Mouse (Mus musculus) C2C12 (cell line): ENCODE data around the gene C8g. TPM values are rescaled to one million over a fixed set of nuclear protein-coding genes. Genes with fewer than 3 reads are reported as not detected.
A peak's percentile ranks its signal among the peaks of the same experiment; 100 is the strongest.

Experiments
- H3K27me3 ChIP-seq: one replicate; pipeline ENCODE4 v1.6.1; 2011; ENCODE audit not compliant: control insufficient read depth, insufficient read depth, insufficient read length
- H3K36me3 ChIP-seq: one replicate; pipeline ENCODE4 v1.6.1; 2011; ENCODE audit not compliant: control insufficient read depth, insufficient read depth
- H3K4me3 ChIP-seq: one replicate; pipeline ENCODE4 v1.5.1; 2011; ENCODE audit warnings: mild to moderate bottlenecking, control low read depth; ENCODE audit not compliant: poor library complexity, insufficient read depth, severe bottlenecking
- H3K79me2 ChIP-seq: one replicate; pipeline ENCODE4 v1.6.1; 2011; ENCODE audit not compliant: control insufficient read depth, insufficient read depth
- H3K79me3 ChIP-seq: one replicate; pipeline ENCODE4 v1.6.1; 2011; ENCODE audit warnings: low read depth, control low read depth
- H3ac ChIP-seq: one replicate; pipeline ENCODE3; 2011; ENCODE audit warnings: low read depth; ENCODE audit not compliant: control insufficient read depth, insufficient read length
- CEBPB ChIP-seq: IDR thresholded peaks from one replicate; pipeline ENCODE4 v1.6.1; 2011; ENCODE audit warnings: low read depth, mild to moderate bottlenecking, control low read depth, moderate library complexity
- CTCF ChIP-seq: IDR thresholded peaks from one replicate; pipeline ENCODE4 v1.5.1; 2011; ENCODE audit not compliant: control insufficient read depth, insufficient read depth, insufficient read length
- FOSL1 ChIP-seq: IDR thresholded peaks from one replicate; pipeline ENCODE4 v1.8.0; 2011; ENCODE audit warnings: mild to moderate bottlenecking, low read length; ENCODE audit not compliant: poor library complexity, insufficient read depth, severe bottlenecking
- MAX ChIP-seq: IDR thresholded peaks from one replicate; pipeline ENCODE4 v1.6.1; 2011; ENCODE audit warnings: mild to moderate bottlenecking, control low read depth
- MYOD1 ChIP-seq: IDR thresholded peaks from one replicate; pipeline ENCODE4 v1.6.1; 2011; ENCODE audit warnings: low read depth; ENCODE audit not compliant: control insufficient read depth, insufficient read length
- MYOG ChIP-seq: IDR thresholded peaks from one replicate; pipeline ENCODE4 v1.6.1; 2011; ENCODE audit not compliant: control insufficient read depth, insufficient read length; ENCODE audit errors: extremely low read depth
- USF1 ChIP-seq: IDR thresholded peaks from one replicate; pipeline ENCODE4 v1.6.1; 2011; ENCODE audit warnings: low read depth, mild to moderate bottlenecking, control low read depth, moderate library complexity
- polyA plus RNA-seq: library from polyadenylated mRNA; unstranded; fragments of >200 nt; fragmentation: generic; extraction: Trizol; gene quantifications from one replicate; pipeline ENCODE4 v1.2.1, GENCODE M21; 2012; ENCODE audit warnings: missing spikeins

Gene C8g
- polyA plus RNA-seq, 1 experiment = 0.32 TPM

DNA sequence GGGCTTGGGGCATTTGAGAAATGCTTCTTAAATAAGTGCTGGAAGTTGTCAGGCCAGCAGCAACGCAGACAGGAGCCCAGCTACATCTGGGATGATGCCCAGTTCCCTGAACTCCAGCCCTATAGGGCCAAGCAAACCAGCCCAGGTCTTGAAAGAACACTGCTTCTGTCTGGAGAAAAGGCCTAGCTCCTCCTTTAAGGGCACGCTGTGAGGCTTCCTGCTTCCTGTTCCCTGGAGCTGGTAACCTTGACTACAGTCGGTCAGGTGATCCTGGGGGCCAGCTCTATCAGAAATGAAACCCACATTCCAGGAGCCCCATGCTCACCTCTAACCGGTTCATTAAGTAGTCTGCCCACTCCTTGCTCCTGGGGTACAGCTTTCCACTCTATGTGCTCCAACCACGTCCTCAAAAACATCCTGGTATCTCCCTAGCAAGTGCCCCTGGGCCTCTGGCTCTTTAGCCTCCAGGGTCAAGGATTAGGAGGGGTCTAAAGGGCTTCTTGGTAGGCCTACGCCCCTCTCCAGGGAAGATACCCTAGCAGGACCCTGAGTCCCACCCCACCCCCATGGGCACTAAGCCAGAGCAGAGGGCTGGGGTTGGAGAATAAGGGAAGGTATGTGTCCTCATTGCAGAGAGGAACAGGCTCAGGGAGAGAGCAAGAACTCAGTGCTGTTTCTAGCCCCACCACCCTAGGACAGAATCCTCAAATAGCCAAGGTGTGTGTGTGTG is 3.5 kb downstream of the C8g start:
- H3K4me3 ChIP-seq = no peak overlapping the region
- peaks cover 4% of the 10 kb centered on the region for H3K36me3 ChIP-seq
- H3ac ChIP-seq = no peak overlapping the region
- TF ChIP-seq MAX (no peak), CTCF (no peak), CEBPB (no peak), FOSL1 (no peak), MYOG (no peak), MYOD1 (no peak)
- no peaks in the 10 kb centered on the region for H3K27me3 ChIP-seq
- H3K79me2 ChIP-seq = peaks cover 19% of the 10 kb centered on the region
- H3K79me3 ChIP-seq = peaks cover 9% of the 10 kb centered on the region

DNA sequence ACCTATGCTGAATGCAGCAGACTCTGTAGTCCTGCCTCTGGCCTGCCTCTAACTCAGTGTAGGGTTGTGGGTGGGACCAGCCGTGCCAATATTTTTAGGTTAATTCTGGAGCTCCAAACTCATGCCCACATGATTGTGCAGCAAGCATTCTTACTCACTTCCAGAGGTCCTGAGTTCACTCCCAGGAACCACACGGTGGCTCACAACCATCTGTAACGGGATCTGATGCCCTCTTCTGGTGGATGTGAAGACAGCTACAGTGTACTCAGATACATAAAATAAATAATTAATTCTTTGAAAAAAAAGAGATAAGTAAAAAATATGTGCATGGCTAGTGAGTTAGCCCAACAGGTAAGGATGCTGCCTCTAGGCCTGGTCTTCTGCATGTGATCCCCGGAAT is 5.1 kb downstream of the C8g start:
- Histone ChIP-seq H3ac (no peak overlapping the region), H3K79me3 (peaks cover 6% of the 10 kb centered on the region), H3K36me3 (no peaks in the 10 kb centered on the region), H3K79me2 (peaks cover 8% of the 10 kb centered on the region), H3K4me3 (no peak overlapping the region), H3K27me3 (peaks cover 3% of the 10 kb centered on the region)
- TF ChIP-seq MYOD1 = no peak
- peak; percentile 21 for TF ChIP-seq CTCF

DNA sequence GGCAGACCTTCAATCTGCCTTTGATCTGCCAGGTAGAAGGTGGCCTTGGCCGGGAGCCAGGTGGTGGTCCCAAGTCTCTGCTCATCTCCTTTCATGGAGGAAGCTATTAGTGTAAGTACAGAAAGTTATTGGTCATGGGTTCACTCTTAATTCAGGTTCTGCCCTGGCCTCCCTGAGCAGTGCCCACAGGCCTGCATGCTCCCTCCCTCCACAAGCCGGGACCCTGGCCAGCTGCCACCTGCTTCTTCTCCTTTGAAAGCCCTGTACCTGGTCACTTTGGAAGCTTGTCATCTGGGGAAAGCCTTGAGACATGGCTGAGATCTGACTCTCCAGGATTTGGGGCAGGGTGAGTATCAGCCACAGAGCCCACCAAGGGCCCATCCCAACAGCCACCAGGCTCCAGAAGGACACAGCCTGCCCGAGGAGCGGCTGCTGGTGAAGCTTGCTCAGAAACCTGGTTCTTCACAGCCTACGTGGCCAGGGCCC is 8.0 kb downstream of the C8g start, which contains the start of gene Lcn12:
TSS of gene Lcn12 (minus strand) at position 436 of the 486 bp plus-strand sequence.
- Histone ChIP-seq H3ac (no peak within 1 kb of the TSS), H3K79me3 (no peaks in the 10 kb centered on the region), H3K36me3 (no peaks in the 10 kb centered on the region), H3K79me2 (no peaks in the 10 kb centered on the region), H3K4me3 (no peak within 1 kb of the TSS), H3K27me3 (peaks cover 3% of the 10 kb centered on the region)
- TF ChIP-seq MYOD1 (no peak), MYOG (no peak), CEBPB (no peak), FOSL1 (no peak), USF1 (no peak), MAX (no peak)

DNA sequence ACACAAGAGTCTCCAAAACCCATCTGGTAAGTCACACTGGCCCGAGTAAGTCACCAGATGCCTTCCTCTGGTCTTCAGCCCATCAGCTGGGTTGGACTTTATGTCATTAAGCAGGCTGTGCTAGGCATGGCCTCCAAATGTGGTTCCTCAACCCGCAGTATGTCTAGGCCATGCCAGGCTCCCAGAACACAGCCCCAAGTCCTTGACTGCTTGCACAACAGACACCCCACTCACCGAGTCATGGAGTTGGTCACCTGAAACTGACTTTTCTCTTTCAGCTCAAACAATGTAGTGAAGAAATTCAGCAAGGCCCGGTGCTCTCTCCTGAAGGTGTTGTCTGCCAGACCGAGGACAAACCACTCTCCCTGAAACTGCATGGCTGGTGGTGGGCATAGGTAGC is 8.5 kb downstream of the C8g start:
- peaks cover 3% of the 10 kb centered on the region for H3K27me3 ChIP-seq
- no peak for TF ChIP-seq MYOD1
- TF ChIP-seq MAX = no peak
- no peak for TF ChIP-seq USF1
- TF ChIP-seq FOSL1 = no peak
- no peak for TF ChIP-seq MYOG
- no peak for TF ChIP-seq CTCF
- TF ChIP-seq CEBPB = no peak
- no peaks in the 10 kb centered on the region for H3K36me3 ChIP-seq
- no peaks in the 10 kb centered on the region for H3K79me3 ChIP-seq
- H3K79me2 ChIP-seq = no peaks in the 10 kb centered on the region
- no peak overlapping the region for H3K4me3 ChIP-seq
- no peak overlapping the region for H3ac ChIP-seq

DNA sequence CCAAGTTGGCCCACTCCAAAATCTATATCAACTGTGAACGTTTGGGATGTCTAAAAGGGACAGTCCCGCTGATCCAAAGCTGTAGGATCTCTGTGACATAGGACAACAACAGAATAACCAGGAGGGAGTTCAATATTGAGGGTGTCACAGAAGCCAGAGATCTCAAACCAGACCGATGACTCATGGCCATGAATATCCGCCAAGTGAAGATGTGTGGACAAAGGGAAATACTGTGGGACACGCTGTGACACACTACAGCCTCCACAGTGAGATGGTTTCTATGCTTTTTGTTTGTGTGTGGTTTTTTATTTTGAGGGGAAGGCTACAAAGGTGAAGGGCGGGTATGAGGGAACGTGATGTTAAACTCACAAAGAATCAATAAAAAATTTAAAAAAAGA is 12.8 kb downstream of the C8g start:
- H3K36me3 ChIP-seq = no peaks in the 10 kb centered on the region
- no peak for TF ChIP-seq USF1
- TF ChIP-seq MYOG = no peak
- TF ChIP-seq FOSL1 = no peak
- no peak for TF ChIP-seq MAX
- TF ChIP-seq MYOD1 = no peak
- no peak for TF ChIP-seq CEBPB
- no peak for TF ChIP-seq CTCF

DNA sequence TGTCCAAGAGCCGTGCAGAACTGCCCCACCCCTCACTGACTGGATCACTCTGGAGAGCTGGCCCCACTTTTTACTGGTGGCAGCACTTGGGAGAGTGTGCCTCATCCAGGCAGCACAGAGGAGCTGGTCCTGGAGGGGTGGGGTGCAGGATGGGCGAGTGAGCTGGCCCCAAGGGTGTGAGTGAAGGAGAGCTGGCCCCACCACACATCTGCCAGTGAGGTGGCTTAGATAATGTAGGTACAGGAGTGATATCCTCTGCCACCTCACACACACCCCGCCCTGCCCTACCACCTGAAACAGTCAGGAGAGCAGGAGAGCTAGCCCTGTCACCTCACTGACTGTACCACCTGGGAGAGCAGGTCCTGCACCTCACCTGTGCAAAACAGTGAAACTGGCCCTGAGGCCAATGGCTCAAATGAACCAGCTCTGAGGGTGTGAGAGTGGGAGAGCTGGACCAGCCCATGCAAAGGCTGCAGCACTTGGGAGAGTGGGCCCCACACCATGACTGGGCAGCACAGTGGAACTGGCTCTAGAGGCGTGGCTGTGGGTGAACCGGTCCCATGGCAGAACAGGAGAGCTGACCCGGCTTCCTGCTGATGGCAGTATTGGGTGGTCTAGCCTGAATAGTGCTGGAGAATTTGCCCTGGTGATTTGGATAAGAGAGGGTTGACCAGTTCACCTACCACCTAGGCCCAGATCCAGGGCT is 13.4 kb downstream of the C8g start:
- Histone ChIP-seq H3K79me3 (no peaks in the 10 kb centered on the region), H3K79me2 (no peaks in the 10 kb centered on the region), H3K36me3 (no peaks in the 10 kb centered on the region), H3K4me3 (no peak overlapping the region), H3ac (no peak overlapping the region), H3K27me3 (peaks cover 29% of the 10 kb centered on the region)
- TF ChIP-seq MAX = no peak
- TF ChIP-seq USF1 = no peak
- TF ChIP-seq MYOG = no peak
- no peak for TF ChIP-seq CEBPB
- TF ChIP-seq FOSL1 = no peak
- no peak for TF ChIP-seq CTCF
- TF ChIP-seq MYOD1 = no peak

More for the DNA sequence above, 12.8 kb downstream of the C8g start:
- Histone ChIP-seq H3ac (no peak overlapping the region), H3K27me3 (peaks cover 24% of the 10 kb centered on the region), H3K4me3 (no peak overlapping the region), H3K79me2 (no peaks in the 10 kb centered on the region), H3K79me3 (no peaks in the 10 kb centered on the region)
